Mouse (Mus musculus) midbrain, postnatal 0 days (tissue): Measurements from ENCODE around the gene Crocc2. TPM values are rescaled to one million over a fixed set of nuclear protein-coding genes. Genes with fewer than 3 reads are reported as not detected.

Source experiments
- ATAC-seq: fragments of 200-750 bp; cut with Nextera tagmentation; 2 replicates; pipeline ENCODE4 v1.8.0; 2017; ENCODE audit warnings: moderate number of reproducible peaks, mild to moderate bottlenecking, moderate TSS enrichment, moderate library complexity; ENCODE audit not compliant: low FRiP score
- DNase-seq: peaks from one replicate; pipeline ENCODE4 v3.0.0-alpha.2; 2015; ENCODE audit warnings: low spot score
- H3K27ac ChIP-seq: fragments of 300-500 bp; sonication (generic); 2 replicates; pipeline ENCODE4 v1.5.1; 2014; ENCODE audit warnings: low read depth, mild to moderate bottlenecking, low read length, mixed read lengths
- H3K27me3 ChIP-seq: fragments of 300-500 bp; sonication (generic); 2 replicates; pipeline ENCODE4 v1.6.1; 2014; ENCODE audit warnings: low read length, control low read depth, mixed read lengths; ENCODE audit not compliant: insufficient read depth
- H3K36me3 ChIP-seq: fragments of 300-500 bp; sonication (generic); 2 replicates; pipeline ENCODE4 v1.6.1; 2014; ENCODE audit warnings: low read length, control low read depth, mixed read lengths; ENCODE audit not compliant: insufficient read depth
- H3K4me1 ChIP-seq: fragments of 300-500 bp; sonication (generic); 2 replicates; pipeline ENCODE4 v1.6.1; 2014; ENCODE audit warnings: mild to moderate bottlenecking, control low read depth, antibody characterized with exemption, low read length, mixed read lengths; ENCODE audit not compliant: insufficient read depth
- H3K4me2 ChIP-seq: fragments of 300-500 bp; sonication (generic); 2 replicates; pipeline ENCODE4 v1.6.1; 2014; ENCODE audit warnings: low read depth, mild to moderate bottlenecking, low read length, mixed read lengths; ENCODE audit not compliant: poor library complexity, severe bottlenecking
- H3K4me3 ChIP-seq: fragments of 300-500 bp; sonication (generic); 2 replicates; pipeline ENCODE4 v1.5.1; 2014; ENCODE audit warnings: low read depth, mild to moderate bottlenecking, low read length, moderate library complexity
- H3K9ac ChIP-seq: fragments of 300-500 bp; sonication (generic); replicated peaks from 2 replicates; pipeline ENCODE4 v1.6.1; 2014; ENCODE audit warnings: mild to moderate bottlenecking, low read length, moderate library complexity, mixed read lengths; ENCODE audit not compliant: poor library complexity, severe bottlenecking
- H3K9me3 ChIP-seq: fragments of 300-500 bp; sonication (generic); 2 replicates; pipeline ENCODE4 v1.6.1; 2016; ENCODE audit warnings: low read length, control low read depth
- CTCF ChIP-seq: IDR thresholded peaks from 2 replicates; pipeline ENCODE4 v1.5.1; 2016; ENCODE audit warnings: antibody characterized with exemption, mild to moderate bottlenecking
- WGBS: fragments of 180-500 bp; shearing (Covaris S2); extraction: QIAGEN DNeasy Blood & Tissue Kit; methylation state at CpG from one replicate; pipeline ENCODE4 v1.1.7; 2014; 5-methylcytosine and 5-hydroxymethylcytosine counted together
- polyA plus RNA-seq: library from polyadenylated mRNA; unstranded; fragments of >200 nt; fragmentation: Nextera tagmentation; extraction: Ambion mirVana; gene quantifications from 2 replicates; pipeline ENCODE4 v1.2.1, GENCODE M21; 2015
- total RNA-seq: library from RNA; depleted of rRNA; stranded (reverse); fragments of >200 nt; gene quantifications from 2 replicates; pipeline ENCODE4 v1.2.3, GENCODE M21; 2014

Gene Crocc2
- total and polyA plus RNA-seq, 2 experiments from 2014 or later = 0.84 to 1.4 TPM

GRCm38 (mm10) chr1:93160501-93161133 lies 7.9 kb upstream of the Crocc2 start, which contains the start of gene 2310007B03Rik:
2310007B03Rik (minus strand) TSS chr1:93160948.
- ATAC-seq (no peak), DNase-seq (no peak)
- Histone ChIP-seq H3K36me3 (no peaks in the 10 kb centered on the region), H3K9me3 (no peaks in the 10 kb centered on the region), H3K9ac (no peak within 1 kb of the TSS), H3K27ac (no peak within 1 kb of the TSS), H3K27me3 (no peaks in the 10 kb centered on the region), H3K4me1 (no peaks in the 10 kb centered on the region), H3K4me2 (no peak within 1 kb of the TSS), H3K4me3 (no peak within 1 kb of the TSS)
- WGBS = 78% methylated on average over 8 of the region's 8 CpGs
- TF ChIP-seq CTCF = no peak

- Histone ChIP-seq H3K36me3 (no peaks in the 10 kb centered on the region), H3K4me1 (no peaks in the 10 kb centered on the region), H3K4me3 (no peak overlapping the region), H3K27ac (no peak overlapping the region), H3K9me3 (no peaks in the 10 kb centered on the region), H3K9ac (no peak overlapping the region), H3K4me2 (no peak overlapping the region), H3K27me3 (no peaks in the 10 kb centered on the region)
- WGBS = 66% methylated on average over 8 of the region's 8 CpGs
- ATAC-seq (no peak), DNase-seq (no peak)
- TF ChIP-seq CTCF = no peak
These were observed 7.2 kb upstream of the Crocc2 start for GRCm38 (mm10) chr1:93161350-93161749.

GRCm38 (mm10) chr1:93161921-93162320 lies 6.6 kb upstream of the Crocc2 start:
- H3K36me3 ChIP-seq = no peaks in the 10 kb centered on the region
- no peak overlapping the region for H3K27ac ChIP-seq
- ATAC-seq = no peak
- 84% methylated on average over 10 of the region's 10 CpGs for WGBS
- H3K4me1 ChIP-seq = no peaks in the 10 kb centered on the region
- no peaks in the 10 kb centered on the region for H3K9me3 ChIP-seq
- DNase-seq = no peak
- no peak for TF ChIP-seq CTCF
- H3K4me2 ChIP-seq = no peak overlapping the region
- no peaks in the 10 kb centered on the region for H3K27me3 ChIP-seq
- no peak overlapping the region for H3K9ac ChIP-seq
- no peak overlapping the region for H3K4me3 ChIP-seq

GRCm38 (mm10) chr1:93162588-93162987 lies 5.9 kb upstream of the Crocc2 start:
- WGBS = 79% methylated on average over 7 of the region's 7 CpGs
- Histone ChIP-seq H3K4me1 (no peaks in the 10 kb centered on the region), H3K36me3 (no peaks in the 10 kb centered on the region), H3K4me2 (no peak overlapping the region), H3K9me3 (no peaks in the 10 kb centered on the region), H3K27ac (no peak overlapping the region), H3K27me3 (no peaks in the 10 kb centered on the region), H3K9ac (no peak overlapping the region), H3K4me3 (no peak overlapping the region)
- ATAC-seq = no peak
- no peak for TF ChIP-seq CTCF
- no peak for DNase-seq

GRCm38 (mm10) chr1:93165447-93165846 lies 3.1 kb upstream of the Crocc2 start:
- TF ChIP-seq CTCF = no peak
- ATAC-seq = no peak
- 86% methylated on average over 9 of the region's 9 CpGs for WGBS

GRCm38 (mm10) chr1:93166346-93167079 lies 2.0 kb upstream of the Crocc2 start:
- no peak for ATAC-seq
- H3K27me3 ChIP-seq = no peaks in the 10 kb centered on the region
- no peak for DNase-seq
- H3K4me1 ChIP-seq = no peaks in the 10 kb centered on the region
- H3K9me3 ChIP-seq = no peaks in the 10 kb centered on the region
- no peak for TF ChIP-seq CTCF
- no peak overlapping the region for H3K27ac ChIP-seq
- H3K4me3 ChIP-seq = no peak overlapping the region
- H3K36me3 ChIP-seq = no peaks in the 10 kb centered on the region
- 89% methylated on average over 11 of the region's 11 CpGs for whole genome bisulfite sequencing
- H3K4me2 ChIP-seq = no peak overlapping the region
- H3K9ac ChIP-seq = no peak overlapping the region

More at GRCm38 (mm10) chr1:93165447-93165846, 3.1 kb upstream of the Crocc2 start:
- DNase-seq = no peak
- Histone ChIP-seq H3K9ac (no peak overlapping the region), H3K4me1 (no peaks in the 10 kb centered on the region), H3K4me2 (no peak overlapping the region), H3K4me3 (no peak overlapping the region), H3K27ac (no peak overlapping the region), H3K9me3 (no peaks in the 10 kb centered on the region), H3K36me3 (no peaks in the 10 kb centered on the region), H3K27me3 (no peaks in the 10 kb centered on the region)
